Mouse (Mus musculus) brain, embryonic 14.5 days (tissue): ENCODE data around the gene Ccdc141.

Source experiments
- CTCF ChIP-seq: fragments of 200-500 bp; IDR thresholded peaks from 2 replicates; pipeline ENCODE4 v1.5.1; 2012; ENCODE audit warnings: inconsistent platforms, mild to moderate bottlenecking, moderate library complexity, borderline replicate concordance; ENCODE audit not compliant: insufficient read depth, insufficient read length; ENCODE audit errors: extremely low read depth
- POLR2A ChIP-seq: fragments of 200-500 bp; IDR thresholded peaks from 2 replicates; pipeline ENCODE4 v1.6.1; 2012; ENCODE audit warnings: mild to moderate bottlenecking, inconsistent platforms, borderline replicate concordance; ENCODE audit not compliant: poor library complexity, insufficient read depth, insufficient read length, severe bottlenecking; ENCODE audit errors: extremely low read depth

GRCm38 (mm10) chr2:77114335-77114734 lies 56.1 kb downstream of the Ccdc141 start:
- no peak for TF ChIP-seq CTCF
- TF ChIP-seq POLR2A = no peak
